Mouse (Mus musculus): ENCODE measurements at regions not wholly inside any gene's neighbourhood (a gene's known extent, or its start where the extent isn't known, plus 50 kb on each side); places are given as distances from the start of the nearest gene placed in this dataset.

DNA sequence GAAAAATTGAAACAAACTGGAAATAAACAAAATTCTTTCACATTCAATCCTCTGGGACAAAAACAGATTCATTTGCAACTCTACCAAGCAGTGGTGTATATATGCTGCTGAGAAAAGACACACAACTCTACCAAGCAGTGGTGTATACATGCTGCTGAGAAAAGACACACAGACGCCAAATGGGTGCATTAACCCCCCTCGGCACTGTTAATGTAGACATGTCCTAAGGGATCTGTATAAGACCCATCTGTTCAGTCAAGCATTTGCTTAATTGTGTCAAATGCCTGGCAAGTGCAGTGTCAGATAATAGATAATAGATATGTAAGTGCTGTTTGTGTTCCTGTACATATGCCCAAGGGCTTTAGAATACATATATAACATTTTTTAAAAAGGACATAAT lies 1035.2 kb upstream of the B3galt2 start:
- no peak for DNase-seq (ENCODE audit: low spot score in 2 of 2)

DNA sequence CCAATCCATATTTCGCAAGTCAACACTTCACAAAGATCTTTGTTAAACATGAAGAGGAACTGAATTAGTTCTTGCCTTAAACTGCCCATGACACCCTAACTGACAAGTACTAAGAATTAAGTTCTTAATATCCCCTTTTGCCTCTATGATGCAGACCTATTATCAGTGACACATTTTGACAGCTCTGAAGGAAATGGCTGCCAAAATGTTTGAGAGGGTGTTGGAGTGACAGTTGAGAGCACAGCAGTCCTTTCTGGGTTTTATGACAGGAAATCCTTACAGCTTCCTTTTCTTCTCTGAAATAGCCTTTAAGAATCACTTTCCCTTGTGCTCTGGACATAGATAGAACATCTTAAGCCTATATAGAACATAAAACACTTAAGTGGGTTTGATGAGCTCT lies 1034.4 kb upstream of the B3galt2 start:
- DNase-seq (ENCODE audit: low spot score in 2 of 2), result no peak

DNA sequence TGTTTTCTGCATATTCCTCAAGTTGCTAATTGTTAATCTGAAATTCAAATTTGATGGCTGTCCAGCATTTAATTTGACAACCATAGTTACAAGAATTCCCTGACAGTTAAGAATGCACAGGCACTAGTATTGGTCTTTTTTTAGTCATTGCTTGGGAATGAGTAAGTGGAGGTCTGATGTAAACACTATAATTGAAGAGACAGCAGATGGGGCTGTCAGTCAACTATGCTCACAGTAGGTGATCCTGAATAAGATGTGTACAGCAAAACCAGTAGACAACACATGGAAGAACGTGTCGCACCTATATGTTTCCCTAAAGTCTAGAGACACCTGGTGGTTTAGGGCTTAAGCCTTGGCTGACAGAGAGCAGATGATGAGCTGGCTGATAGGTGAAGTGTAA lies 1019.0 kb upstream of the B3galt2 start:
- DNase-seq (ENCODE audit: low spot score in 2 of 2), result no peak

DNA sequence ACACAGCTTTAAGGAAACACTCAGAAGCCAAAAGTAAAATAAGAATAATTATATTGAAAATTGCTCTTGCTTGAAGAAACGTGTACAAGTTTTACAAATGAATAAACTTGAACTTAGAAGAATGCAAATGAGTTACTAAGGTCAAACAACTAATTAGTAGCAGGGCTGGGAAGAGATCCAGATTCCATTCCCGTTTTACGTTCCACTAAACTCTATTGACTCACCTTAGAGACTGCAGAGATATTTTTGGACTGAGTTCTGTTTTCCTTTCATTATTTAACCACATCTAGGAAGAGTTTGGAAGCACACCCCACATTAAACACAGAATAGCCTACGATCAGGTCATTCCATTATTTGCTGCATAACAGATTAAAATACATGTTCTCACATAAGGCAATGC lies 1016.2 kb upstream of the B3galt2 start:
- DNase-seq (ENCODE audit: low spot score in 2 of 2), result no peak

DNA sequence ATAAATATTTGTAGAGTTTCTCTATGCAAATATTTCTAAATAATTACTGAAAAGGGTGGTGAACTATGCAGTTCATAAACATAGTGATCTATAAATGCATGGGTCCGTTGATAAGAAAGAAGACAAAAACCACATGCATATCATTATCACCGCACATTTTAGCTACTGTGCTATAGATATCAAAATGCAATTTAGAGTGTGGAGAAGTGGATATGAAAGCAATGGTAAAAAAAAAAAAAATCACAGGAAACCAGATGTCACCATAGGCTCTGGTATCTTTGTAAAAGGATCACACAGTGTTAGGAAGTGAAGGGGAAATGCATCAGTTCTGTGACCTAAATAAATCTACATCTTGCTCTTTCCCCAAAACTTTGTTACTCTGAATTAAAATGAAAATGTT lies 985.2 kb upstream of the B3galt2 start:
- no peak for DNase-seq (ENCODE audit: low spot score in 2 of 2)

DNA sequence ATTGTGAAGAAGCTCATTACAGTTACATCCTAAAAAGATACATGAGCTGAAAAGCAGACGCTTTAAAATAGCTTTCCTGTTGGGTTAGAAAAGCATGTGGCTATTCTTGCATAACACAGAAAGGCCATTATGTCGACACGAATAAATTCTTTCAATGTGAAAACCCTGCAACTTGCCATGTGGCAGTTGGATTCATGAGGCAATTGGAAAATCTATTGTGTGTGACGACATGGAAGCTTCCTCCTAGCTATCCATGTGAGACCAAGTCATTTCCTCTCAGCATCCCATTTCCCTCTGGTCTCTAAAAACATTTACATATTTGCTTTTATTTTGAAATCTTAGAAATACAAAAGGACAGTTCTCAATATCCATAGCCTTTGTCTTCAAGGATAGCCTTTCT lies 975.2 kb upstream of the B3galt2 start:
- DNase-seq (ENCODE audit: low spot score in 2 of 2), result no peak

DNA sequence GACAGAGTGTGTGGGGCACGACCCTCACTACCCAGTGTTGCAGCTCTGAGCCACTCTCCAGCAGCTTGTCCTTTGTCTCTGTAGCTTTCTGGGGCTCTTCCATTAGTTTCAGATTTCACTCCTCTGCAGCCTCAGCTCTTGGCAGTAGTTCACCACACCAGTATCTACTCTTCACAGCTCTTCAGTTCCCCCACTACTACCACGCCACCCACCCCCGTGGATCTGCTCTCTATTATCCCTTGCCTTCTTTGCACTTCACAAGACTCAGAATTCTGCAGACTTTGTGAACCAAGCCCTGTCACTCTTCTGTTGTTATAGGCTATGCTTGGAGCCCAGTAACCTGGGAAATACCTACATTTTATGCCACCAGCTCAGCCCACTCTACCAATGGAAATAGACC lies 960.5 kb upstream of the B3galt2 start:
- DNase-seq (ENCODE audit: low spot score in 2 of 2), result no peak

DNA sequence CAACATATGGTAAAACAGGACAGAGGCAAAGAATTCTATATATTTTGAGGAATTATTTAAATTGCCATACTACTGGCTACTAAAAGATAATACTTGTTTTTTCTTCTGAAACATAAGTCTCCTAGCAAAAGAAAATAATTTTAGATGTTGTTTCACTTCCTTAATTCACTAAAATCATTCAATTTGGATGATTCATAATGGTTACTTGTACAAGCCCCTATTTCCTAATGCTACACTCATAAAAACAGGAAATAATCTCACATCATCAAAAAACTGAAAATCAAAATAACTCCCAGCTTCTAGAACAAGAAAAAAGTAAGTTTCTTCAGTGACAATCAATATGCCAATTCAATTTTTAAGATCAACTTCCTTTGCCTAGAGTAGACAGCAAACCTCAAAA lies 951.6 kb upstream of the B3galt2 start:
- DNase-seq (ENCODE audit: low spot score in 2 of 2), result no peak

DNA sequence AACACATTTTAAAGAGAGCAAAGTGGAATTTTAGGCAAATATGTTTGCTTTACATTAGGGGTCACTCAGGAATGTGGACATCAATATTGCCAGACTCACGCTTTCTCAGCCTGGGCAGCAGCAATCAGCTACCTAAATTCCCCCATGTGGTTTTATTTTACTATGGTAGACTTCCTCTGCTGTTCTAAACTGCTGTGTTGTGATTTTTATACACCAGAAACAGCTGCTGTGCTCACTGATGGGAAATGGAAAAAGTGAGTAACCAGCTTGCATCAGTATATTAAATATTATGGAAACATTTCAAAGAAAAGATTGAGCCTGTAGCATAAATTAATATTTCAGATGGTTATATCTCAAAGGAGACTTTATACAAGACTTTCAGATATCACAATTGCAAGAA lies 945.3 kb upstream of the B3galt2 start:
- DNase-seq (ENCODE audit: low spot score in 2 of 2), result no peak

DNA sequence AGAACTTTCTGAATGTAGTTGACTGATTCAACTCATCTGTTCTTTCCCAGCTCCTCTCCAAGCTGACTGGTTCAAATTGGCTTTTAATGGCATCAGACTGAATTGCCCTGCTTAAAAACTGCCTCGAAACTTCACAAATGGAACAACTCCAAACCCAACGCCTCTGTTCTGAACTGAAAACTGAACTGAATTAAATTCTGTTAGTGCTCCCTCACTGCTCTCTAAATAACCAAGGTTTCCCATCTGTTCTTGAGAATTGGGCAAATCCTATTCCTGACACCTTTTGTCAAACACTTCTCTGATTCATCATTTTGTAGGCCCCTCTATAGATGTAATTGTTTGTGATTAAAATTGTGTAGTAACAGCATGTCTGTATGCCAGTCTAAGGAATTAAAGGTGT lies 932.2 kb upstream of the B3galt2 start:
- no peak for DNase-seq (ENCODE audit: low spot score in 2 of 2)

DNA sequence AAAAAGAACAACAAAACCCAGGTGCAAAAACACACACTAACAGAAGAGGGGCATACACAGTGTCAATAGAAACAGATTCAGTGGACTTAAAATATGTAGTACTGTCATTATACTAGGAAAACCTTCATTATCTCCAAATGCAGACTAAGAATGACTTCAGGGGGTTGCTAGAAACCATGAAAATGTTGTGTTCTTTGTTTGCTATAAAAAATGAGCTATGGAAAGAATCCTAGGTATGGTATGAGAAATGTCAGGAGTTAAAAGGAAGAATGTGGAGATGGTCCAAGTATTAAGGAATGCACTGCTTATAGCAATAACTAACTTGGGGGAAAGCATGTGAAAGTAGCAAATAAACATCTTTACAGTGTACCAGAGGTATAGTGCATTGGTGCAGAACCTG lies 910.2 kb upstream of the B3galt2 start:
- no peak for DNase-seq (ENCODE audit: low spot score in 2 of 2)

DNA sequence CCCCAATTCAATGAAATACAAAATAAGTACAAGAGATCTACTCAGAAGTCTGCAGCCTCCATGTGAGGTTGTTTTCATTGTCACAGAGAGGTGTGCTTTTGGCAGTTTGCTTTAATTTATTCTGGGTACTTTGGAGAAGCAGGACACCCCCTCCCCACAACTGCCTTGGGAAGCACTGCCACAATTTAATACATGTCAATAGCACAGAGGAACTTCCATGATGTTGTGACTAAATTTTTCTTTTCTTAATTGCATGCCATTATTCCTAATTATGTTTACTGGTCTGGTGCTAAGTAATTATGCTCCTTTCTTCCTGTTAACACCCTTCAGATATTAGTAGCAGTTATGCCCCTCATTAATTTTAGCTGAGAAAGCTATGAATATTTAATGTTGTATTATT lies 906.4 kb upstream of the B3galt2 start:
- DNase-seq (ENCODE audit: low spot score in 2 of 2), result no peak

DNA sequence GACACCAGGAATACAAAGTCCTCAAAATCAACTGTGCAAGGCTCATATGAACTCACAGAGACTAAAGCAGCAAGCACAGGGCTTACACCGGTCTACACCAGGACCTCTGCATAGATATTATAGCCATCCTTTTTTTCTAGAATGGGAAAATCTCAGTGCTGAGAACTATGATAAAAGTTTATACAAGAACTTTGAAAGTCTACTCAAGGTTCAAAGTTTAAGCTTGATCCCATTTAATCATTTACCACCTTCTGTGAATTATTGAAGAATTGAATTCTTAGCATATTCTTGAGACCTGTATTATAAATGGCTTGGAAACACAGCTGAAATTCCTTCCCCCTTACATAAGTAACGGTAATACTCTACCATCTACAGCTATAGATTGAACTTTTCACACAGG lies 902.1 kb upstream of the B3galt2 start:
- DNase-seq (ENCODE audit: low spot score in 2 of 2), result no peak

DNA sequence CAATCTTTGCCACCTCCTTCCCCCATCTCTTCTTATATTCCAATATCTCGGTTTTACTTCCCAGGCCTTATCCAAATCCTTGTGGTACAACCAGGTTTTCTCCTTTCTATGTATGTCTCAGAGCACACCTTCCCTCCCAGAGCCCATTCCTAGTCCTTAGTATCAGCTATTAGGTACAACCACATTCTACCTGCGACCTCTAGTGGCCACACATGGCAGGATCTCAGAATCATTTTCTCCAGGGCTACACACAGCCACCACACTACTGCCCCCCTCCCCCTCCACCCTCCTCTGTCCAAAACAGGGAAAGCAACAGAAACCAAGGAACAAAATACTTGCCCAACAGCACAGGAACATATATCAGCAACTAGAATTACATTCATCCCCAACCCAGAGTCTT lies 898.2 kb upstream of the B3galt2 start:
- DNase-seq (ENCODE audit: low spot score in 2 of 2), result peak; percentile 21 to 27

DNA sequence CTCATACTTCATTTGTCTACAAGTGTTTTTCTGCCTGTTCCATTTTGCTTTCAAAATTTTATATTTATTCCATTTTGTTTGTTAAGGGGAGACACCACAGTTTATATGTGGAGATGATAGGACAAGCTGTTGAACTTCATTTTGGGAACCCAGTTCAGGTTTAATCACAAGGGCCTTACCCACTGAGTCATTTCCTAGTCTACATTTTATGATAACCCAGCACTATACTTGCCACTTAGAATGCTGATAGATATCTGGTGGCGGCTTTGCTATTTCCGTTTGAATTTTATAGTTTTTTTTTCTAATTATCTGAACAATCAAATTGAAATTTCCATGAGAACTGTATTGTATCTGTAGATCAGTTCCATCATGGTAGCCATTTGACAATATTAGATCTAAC lies 869.5 kb upstream of the B3galt2 start:
- DNase-seq (ENCODE audit: low spot score in 2 of 2), result no peak
